Mouse (Mus musculus): ENCODE measurements around the gene Kat5. TPM values are rescaled to one million over a fixed set of nuclear protein-coding genes. Genes with fewer than 3 reads are reported as not detected.

Kat5 gene
- polyA plus RNA-seq, 1 experiment, result 67.4 TPM

DNA sequence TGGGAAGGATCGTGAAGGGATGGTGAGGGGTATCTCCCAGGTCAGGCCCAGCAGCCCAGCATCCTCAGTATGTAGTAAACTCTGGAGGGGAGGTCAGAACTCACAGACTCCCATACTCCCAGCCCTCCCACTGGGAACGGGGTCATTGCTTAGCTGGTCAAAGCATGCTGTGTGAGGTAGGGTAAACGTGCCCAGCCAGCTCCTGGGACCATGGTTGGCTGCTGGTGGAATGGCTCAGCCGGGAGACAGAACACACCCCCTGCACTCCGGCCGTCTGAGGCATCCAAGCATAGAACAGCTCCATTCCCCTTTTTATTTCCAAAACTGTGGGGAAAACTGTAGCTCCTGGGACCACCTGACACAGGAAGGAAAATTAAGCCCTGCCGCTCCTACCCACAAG lies 51.9 kb downstream of the Kat5 start:
- 36% methylated on average over 7 of the region's 7 CpGs for WGBS
- peaks cover 15% of the 10 kb centered on the region for H3K4me1 ChIP-seq (ENCODE audit: control insufficient read depth, insufficient read depth, low read length)
- no peaks in the 10 kb centered on the region for H3K27me3 ChIP-seq (replicated peaks; ENCODE audit: control insufficient read depth, insufficient read depth, low read length)
- peak; percentile 82 for DNase-seq
- H3K36me3 ChIP-seq (ENCODE audit: control insufficient read depth, insufficient read depth, low read length), result no peaks in the 10 kb centered on the region
- peak overlapping the region; percentile 43; the same call in 1 of the 2 replicates for H3K4me3 ChIP-seq (ENCODE audit: insufficient read depth, low read depth, low read length)
- no peak for TF ChIP-seq CTCF (conservative IDR thresholded peaks at IDR 0.05; ENCODE audit: insufficient read depth, insufficient read length, low read depth, low read length)
- no peak for TF ChIP-seq POLR2A (IDR thresholded peaks at IDR 0.05; ENCODE audit: low read depth, low read length)
- H3K27ac ChIP-seq (ENCODE audit: insufficient read depth, low read depth, low read length), result peak overlapping the region; percentile 57; the same call in 1 of the 2 replicates

DNA sequence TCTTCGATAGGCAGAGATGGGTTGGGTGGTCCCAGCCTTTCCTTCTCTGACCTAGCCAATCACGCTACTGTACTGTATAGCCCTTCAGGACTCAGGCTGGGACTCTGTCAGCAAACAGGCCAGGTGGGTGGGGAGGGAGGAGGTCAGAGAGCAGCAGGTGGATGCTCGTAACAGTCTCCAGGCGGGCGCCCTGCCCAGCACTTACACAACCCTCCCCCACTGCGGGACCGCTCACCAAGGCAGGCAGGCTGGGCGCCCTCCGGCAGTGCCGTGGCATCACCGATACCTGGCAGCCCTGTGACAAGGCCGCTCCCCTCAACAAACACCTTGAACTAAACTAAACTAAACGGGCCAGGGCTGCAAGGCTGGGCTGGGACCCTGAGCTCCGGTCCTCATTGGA lies 55.8 kb downstream of the Kat5 start:
- peak; percentile 88 for DNase-seq
- H3K4me1 ChIP-seq (ENCODE audit: control insufficient read depth, insufficient read depth, low read length), result peaks cover 11% of the 10 kb centered on the region
- H3K27ac ChIP-seq (ENCODE audit: insufficient read depth, low read depth, low read length), result no peak overlapping the region
- 60% methylated on average over 14 of the region's 14 CpGs for WGBS
- no peak for TF ChIP-seq POLR2A (IDR thresholded peaks at IDR 0.05; ENCODE audit: low read depth, low read length)
- TF ChIP-seq CTCF (conservative IDR thresholded peaks at IDR 0.05; ENCODE audit: insufficient read depth, insufficient read length, low read depth, low read length), result no peak
- H3K27me3 ChIP-seq (replicated peaks; ENCODE audit: control insufficient read depth, insufficient read depth, low read length), result no peaks in the 10 kb centered on the region
- H3K4me3 ChIP-seq (ENCODE audit: insufficient read depth, low read depth, low read length), result no peak overlapping the region
- no peaks in the 10 kb centered on the region; the same call in 1 of the 2 replicates for H3K36me3 ChIP-seq (ENCODE audit: control insufficient read depth, insufficient read depth, low read length)

DNA sequence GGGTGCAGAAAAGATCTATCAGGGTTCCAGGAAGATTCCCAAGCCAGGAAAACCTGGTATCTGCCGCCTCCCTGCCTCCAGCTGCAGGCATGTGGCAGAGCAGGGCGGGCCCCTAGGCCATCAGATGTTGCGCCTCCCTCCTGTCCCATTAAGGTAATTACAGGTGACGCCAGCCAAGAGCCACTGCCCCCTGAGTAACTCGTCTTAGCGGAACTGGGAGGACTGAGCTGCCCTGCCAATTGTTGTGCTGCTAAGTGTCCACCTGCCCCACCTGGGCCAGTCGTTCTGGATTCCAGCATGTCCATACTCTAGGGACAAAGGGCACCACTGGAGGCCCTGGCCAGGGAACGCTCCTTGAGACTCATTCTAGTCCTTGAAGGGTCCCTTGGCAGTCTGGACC lies 56.2 kb downstream of the Kat5 start:
- TF ChIP-seq POLR2A (IDR thresholded peaks at IDR 0.05; ENCODE audit: low read depth, low read length), result no peak
- no peak for TF ChIP-seq CTCF (conservative IDR thresholded peaks at IDR 0.05; ENCODE audit: insufficient read depth, insufficient read length, low read depth, low read length)
- Histone ChIP-seq H3K4me1 (ENCODE audit: control insufficient read depth, insufficient read depth, low read length) (peaks cover 11% of the 10 kb centered on the region), H3K27ac (ENCODE audit: insufficient read depth, low read depth, low read length) (no peak overlapping the region), H3K36me3 (ENCODE audit: control insufficient read depth, insufficient read depth, low read length) (no peaks in the 10 kb centered on the region; the same call in 1 of the 2 replicates), H3K27me3 (replicated peaks; ENCODE audit: control insufficient read depth, insufficient read depth, low read length) (no peaks in the 10 kb centered on the region), H3K4me3 (ENCODE audit: insufficient read depth, low read depth, low read length) (no peak overlapping the region)
- 50% methylated on average over 8 of the region's 8 CpGs for WGBS
- peak; percentile 61 for DNase-seq

Other genes with a start within 250 kb of the Kat5 start
- gene Eif1ad, start 243.5 kb downstream of the Kat5 start, polyA plus RNA-seq (2012; rRNA removed), result 17.8 and 22.0 TPM in 2 replicates
- 106 and 146 TPM in 2 replicates for gene Banf1, start 243.1 kb downstream of the Kat5 start, polyA plus RNA-seq (2012; rRNA removed)
- gene Sart1, start 221.5 kb downstream of the Kat5 start, polyA plus RNA-seq (2012; rRNA removed), result 20.2 and 27.4 TPM in 2 replicates
- gene Tsga10ip, start 207.7 kb downstream of the Kat5 start, polyA plus RNA-seq (2012; rRNA removed), result 0.06 and 0.27 TPM in 2 replicates
- gene Drap1, start 185.3 kb downstream of the Kat5 start, polyA plus RNA-seq (2012; rRNA removed), result 124 and 150 TPM in 2 replicates
- gene AI837181, start 185.1 kb downstream of the Kat5 start, polyA plus RNA-seq (2012; rRNA removed), result 71.4 and 78.4 TPM in 2 replicates
- gene Fosl1, start 162.7 kb downstream of the Kat5 start, polyA plus RNA-seq (2012; rRNA removed), result 0.07 and 0.27 TPM in 2 replicates
- 5.0 and 5.8 TPM in 2 replicates for gene Ccdc85b, start 152.3 kb downstream of the Kat5 start, polyA plus RNA-seq (2012; rRNA removed)
- 99.5 and 117 TPM in 2 replicates for gene Fibp, start 149.6 kb downstream of the Kat5 start, polyA plus RNA-seq (2012; rRNA removed)
- gene Ctsw, start 141.7 kb downstream of the Kat5 start, polyA plus RNA-seq (2012; rRNA removed), result 1.1 and 4.7 TPM in 2 replicates
- 43.6 and 50.8 TPM in 2 replicates for gene Efemp2, start 136.3 kb downstream of the Kat5 start, polyA plus RNA-seq (2012; rRNA removed)
- 29.8 and 35.1 TPM in 2 replicates for gene Mus81, start 121.8 kb downstream of the Kat5 start, polyA plus RNA-seq (2012; rRNA removed)
- 395 and 413 TPM in 2 replicates for gene Cfl1, start 119.8 kb downstream of the Kat5 start, polyA plus RNA-seq (2012; rRNA removed)
- 0.62 and 0.69 TPM in 2 replicates for gene 1700020D05Rik, start 106.5 kb downstream of the Kat5 start, polyA plus RNA-seq (2012; rRNA removed)
- 14.7 and 16.3 TPM in 2 replicates for gene Snx32, start 99.7 kb downstream of the Kat5 start, polyA plus RNA-seq (2012; rRNA removed)
- gene Ovol1, start 49.6 kb downstream of the Kat5 start, polyA plus RNA-seq (2012; rRNA removed), result 9.0 and 10.4 TPM in 2 replicates
- gene Ap5b1, start 42.2 kb downstream of the Kat5 start, polyA plus RNA-seq (2012; rRNA removed), result 10.2 and 13.3 TPM in 2 replicates
- 55.1 and 62.3 TPM in 2 replicates for gene Rnaseh2c, start 8.4 kb downstream of the Kat5 start, polyA plus RNA-seq (2012; rRNA removed)
- 58.2 and 59.9 TPM in 2 replicates for gene Rela, start 27.2 kb upstream of the Kat5 start, polyA plus RNA-seq (2012; rRNA removed)
- gene Sipa1, start 53.5 kb upstream of the Kat5 start, polyA plus RNA-seq (2012; rRNA removed), result 35.4 and 36.9 TPM in 2 replicates
- gene Map3k11, start 78.5 kb upstream of the Kat5 start, polyA plus RNA-seq (2012; rRNA removed), result 72.2 and 83.9 TPM in 2 replicates
- gene Pcnx3, start 78.7 kb upstream of the Kat5 start, polyA plus RNA-seq (2012; rRNA removed), result 88.8 and 108 TPM in 2 replicates
- gene Kcnk7, start 94.1 kb upstream of the Kat5 start, polyA plus RNA-seq (2012; rRNA removed), result 0.08 and 0.13 TPM in 2 replicates
- 19.3 and 20.1 TPM in 2 replicates for gene Ehbp1l1, start 116.1 kb upstream of the Kat5 start, polyA plus RNA-seq (2012; rRNA removed)
- gene Fam89b, start 119.4 kb upstream of the Kat5 start, polyA plus RNA-seq (2012; rRNA removed), result 93.8 and 122 TPM in 2 replicates
- 52.8 and 61.8 TPM in 2 replicates for gene Ltbp3, start 130.7 kb upstream of the Kat5 start, polyA plus RNA-seq (2012; rRNA removed)
- gene Scyl1, start 161.2 kb upstream of the Kat5 start, polyA plus RNA-seq (2012; rRNA removed), result 107 and 134 TPM in 2 replicates